Mouse (Mus musculus) kidney, adult 2 months (tissue): ENCODE results near the gene Ext2.

Source experiments
- CTCF ChIP-seq: fragments of 200-500 bp; conservative IDR thresholded peaks from 2 replicates; pipeline ENCODE4 v1.5.1; 2011; ENCODE audit warnings: low read depth, mild to moderate bottlenecking, control low read depth, low read length, moderate library complexity, mixed read lengths; ENCODE audit not compliant: insufficient read depth, insufficient read length
- POLR2A ChIP-seq: fragments of 200-500 bp; IDR thresholded peaks from one replicate; pipeline ENCODE4 v1.6.1; 2011; ENCODE audit warnings: low read depth, low read length, control low read depth

DNA sequence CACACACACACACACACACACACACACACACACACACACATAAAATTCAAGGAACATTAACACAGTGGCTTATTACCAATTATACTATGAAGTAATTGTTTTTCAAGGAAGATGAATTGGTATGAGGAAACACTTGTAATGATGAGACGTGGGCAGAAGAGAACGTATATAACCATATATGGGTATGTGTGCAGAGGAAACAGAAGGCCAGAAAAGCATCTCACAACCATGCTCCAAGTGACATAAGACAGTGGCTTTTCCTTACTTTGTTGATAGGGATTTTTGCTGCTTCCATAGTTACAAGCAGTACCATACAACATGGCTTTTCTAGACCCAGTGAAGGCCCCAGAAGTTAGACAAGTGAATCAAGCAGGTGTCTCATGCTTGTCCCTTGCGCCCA is 115.5 kb downstream of the Ext2 start:
- TF ChIP-seq CTCF (no peak), POLR2A (no peak)
